Mouse (Mus musculus): ENCODE results near the gene Ddr2. TPM values are rescaled to one million over a fixed set of nuclear protein-coding genes. Genes with fewer than 3 reads are reported as not detected.

The Ddr2 gene
- total RNA-seq, 1 experiment from 2014 or later = 22.0 TPM

GRCm38 (mm10) chr1:169947654-169948053, 162.9 kb downstream of the Ddr2 start:
- no peak for DNase-seq

DNA sequence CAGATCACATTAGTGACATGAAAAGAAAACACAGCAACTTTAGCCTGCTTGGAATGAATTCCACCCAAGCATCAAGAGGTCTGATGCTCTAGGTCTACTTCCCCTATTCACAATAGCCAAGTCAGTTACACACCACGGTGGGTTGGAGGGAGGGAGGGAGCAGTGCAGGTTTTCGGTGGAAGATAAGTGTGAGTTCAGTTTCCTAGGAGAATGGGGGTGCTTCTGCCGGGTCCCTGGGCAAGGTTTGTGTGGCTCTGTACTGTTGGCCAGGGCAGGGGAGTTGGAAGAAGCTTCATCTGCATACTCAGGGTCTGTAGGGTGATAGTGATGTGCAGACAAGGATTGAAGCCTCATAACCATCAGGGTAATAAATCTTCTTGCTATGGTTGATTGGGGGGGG, 164.6 kb downstream of the Ddr2 start:
- DNase-seq = no peak

GRCm38 (mm10) chr1:169939345-169939744, 171.2 kb downstream of the Ddr2 start:
- DNase-seq = peak; percentile 57

DNA sequence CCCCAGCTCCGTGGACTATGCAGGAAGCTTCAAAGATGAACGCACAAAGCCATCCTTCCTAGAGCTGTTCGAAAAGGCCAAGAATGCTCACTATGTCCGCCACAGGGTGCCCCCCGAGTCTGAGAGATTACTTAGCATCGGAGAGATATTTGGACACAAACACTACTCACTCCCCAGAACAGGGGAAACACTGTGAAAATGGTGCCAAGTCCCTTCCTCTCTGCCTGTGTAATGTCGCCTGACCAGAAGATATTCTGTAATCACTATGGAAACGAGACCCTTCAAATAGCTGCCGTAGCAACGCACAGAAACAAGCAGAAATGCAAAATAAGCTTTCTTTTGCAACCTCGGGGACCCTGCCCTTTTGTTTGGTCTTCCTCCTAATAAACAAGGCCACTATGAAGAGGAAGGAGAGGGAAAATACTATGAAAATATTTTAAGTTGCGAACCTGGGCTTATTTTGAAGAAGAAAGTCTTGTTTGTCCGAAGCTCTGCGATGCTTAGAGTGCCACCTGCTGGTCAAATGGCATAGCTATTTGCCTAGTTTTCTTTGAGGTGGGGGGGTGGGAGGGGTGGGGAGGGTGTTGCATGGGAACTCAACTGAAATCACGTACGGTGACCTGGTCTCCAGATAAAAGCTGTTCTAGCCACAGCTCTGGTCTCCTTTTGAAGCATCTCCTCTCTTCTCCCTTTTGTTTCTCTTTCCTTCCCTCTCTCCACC, 176.4 kb downstream of the Ddr2 start:
- DNase-seq = peak; percentile 70

GRCm38 (mm10) chr1:169932122-169932746, 178.3 kb downstream of the Ddr2 start:
- DNase-seq = no peak

DNA sequence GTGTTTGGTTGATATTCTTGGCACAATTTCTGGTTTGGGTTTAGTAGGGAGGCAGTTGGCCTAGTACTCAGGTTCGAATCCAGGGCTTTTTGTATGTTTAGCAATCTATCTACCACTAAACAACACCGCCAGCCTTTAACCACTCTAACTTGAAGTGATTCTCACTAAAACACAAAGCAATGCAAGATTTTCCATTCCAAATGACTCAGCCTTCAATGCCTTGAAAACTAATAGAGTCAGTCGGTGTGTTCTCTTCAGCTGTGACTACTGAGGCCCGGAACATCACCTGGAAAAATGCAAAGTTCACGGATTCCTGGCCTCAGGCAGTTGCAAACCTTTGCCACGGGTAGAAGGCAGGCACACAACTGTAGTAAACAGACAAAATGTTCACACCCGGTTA, 178.9 kb downstream of the Ddr2 start:
- DNase-seq = no peak

DNA sequence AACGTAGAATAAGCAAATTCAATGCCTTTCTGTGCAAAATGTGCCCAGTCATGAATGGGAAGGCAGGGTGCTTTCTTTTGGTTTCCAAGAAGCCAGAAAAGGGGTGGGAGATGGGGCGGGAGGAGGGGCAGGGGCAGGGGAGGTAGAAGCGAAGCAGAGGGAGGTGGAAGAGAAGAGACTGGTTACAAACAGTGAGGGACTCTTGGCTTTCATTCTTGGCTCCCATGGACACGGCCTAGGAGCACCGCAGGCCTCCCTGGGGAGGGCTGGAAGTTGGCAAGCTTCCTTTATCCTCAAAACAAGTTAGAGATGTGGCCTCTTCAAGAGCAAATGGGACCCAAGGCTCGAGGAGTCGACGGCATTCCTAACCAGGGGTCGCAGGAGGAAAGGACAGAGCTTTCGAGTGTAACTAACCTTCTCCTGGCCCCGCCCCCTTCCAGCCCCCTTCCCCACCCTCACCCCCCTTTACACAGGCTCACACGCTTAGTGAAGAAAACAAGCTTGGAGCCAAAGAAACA, 182.0 kb downstream of the Ddr2 start, which contains the start of gene Ccdc190:
TSS of gene Ccdc190 (plus strand) at position 195 of the 518 bp plus-strand sequence.
- DNase-seq = peak; percentile 66

GRCm38 (mm10) chr1:169927753-169928369, 182.7 kb downstream of the Ddr2 start:
- DNase-seq = no peak

DNA sequence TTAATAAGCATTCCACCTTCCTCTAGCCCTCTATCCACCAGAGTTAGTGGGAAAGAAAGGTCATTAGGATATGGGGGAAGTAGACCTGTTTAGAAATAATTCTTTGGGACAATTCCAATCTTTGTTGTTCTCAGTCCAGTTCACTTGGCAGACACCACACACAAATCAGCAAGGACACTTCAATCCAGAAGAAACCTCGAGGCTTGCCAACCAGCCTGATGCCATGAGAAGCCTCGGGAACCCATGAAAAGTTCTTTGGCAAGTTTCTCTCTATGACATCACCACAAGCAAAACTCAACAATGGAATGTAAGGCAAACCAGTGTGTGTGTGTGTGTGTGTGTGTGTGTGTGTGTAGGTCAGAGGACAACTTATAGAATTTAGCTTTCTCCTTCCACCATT, 186.0 kb downstream of the Ddr2 start:
- peak; percentile 65 for DNase-seq

Other genes starting within 250 kb of the Ddr2 start
- 0.34 TPM in 1 of 2 replicates, not detected in the other for gene Ccdc190, start 182.1 kb downstream of the Ddr2 start, total RNA-seq (2021)
- 16.2 and 27.8 TPM in 2 replicates for gene Hsd17b7, start 141.5 kb downstream of the Ddr2 start, total RNA-seq (2021)
- gene Uap1, start 64.2 kb upstream of the Ddr2 start, total RNA-seq (2021) = 53.9 and 67.1 TPM in 2 replicates
- 54.8 and 55.6 TPM in 2 replicates for gene Uhmk1, start 104.6 kb upstream of the Ddr2 start, total RNA-seq (2021)
- not detected in 2 replicates for gene Sh2d1b2, start 122.0 kb upstream of the Ddr2 start, total RNA-seq (2021)
- 0.26 TPM in 1 of 2 replicates, not detected in the other for gene Sh2d1b1, start 166.6 kb upstream of the Ddr2 start, total RNA-seq (2021)
- gene Gm7694, start 195.6 kb upstream of the Ddr2 start, total RNA-seq (2021) = 5.3 and 6.2 TPM in 2 replicates
- gene Spata46, start 198.0 kb upstream of the Ddr2 start, total RNA-seq (2021) = not detected in 2 replicates